Mouse (Mus musculus) hindbrain, embryonic 12.5 days (tissue): ENCODE measurements around the gene Atp6v0a4. TPM values are rescaled to one million over a fixed set of nuclear protein-coding genes. Genes with fewer than 3 reads are reported as not detected.
A peak's percentile ranks its signal among the peaks of the same experiment; 100 is the strongest.

Source experiments
- ATAC-seq: fragments of 200-750 bp; cut with Nextera tagmentation; 2 replicates; pipeline ENCODE4 v1.8.0; 2017; ENCODE audit warnings: moderate TSS enrichment; ENCODE audit not compliant: low FRiP score
- H3K27ac ChIP-seq: fragments of 300-500 bp; sonication (generic); 2 replicates; pipeline ENCODE4 v1.5.1; 2016; ENCODE audit warnings: mild to moderate bottlenecking
- H3K27me3 ChIP-seq: fragments of 300-500 bp; sonication (generic); 2 replicates; pipeline ENCODE4 v1.6.1; 2016; ENCODE audit warnings: mild to moderate bottlenecking
- H3K36me3 ChIP-seq: fragments of 300-500 bp; sonication (generic); 2 replicates; pipeline ENCODE4 v1.6.1; 2016; ENCODE audit warnings: mild to moderate bottlenecking
- H3K4me1 ChIP-seq: fragments of 300-500 bp; sonication (generic); 2 replicates; pipeline ENCODE4 v1.6.1; 2016
- H3K4me2 ChIP-seq: fragments of 300-500 bp; sonication (generic); replicated peaks from 2 replicates; pipeline ENCODE4 v1.6.1; 2016; ENCODE audit warnings: mild to moderate bottlenecking
- H3K4me3 ChIP-seq: fragments of 300-500 bp; sonication (generic); 2 replicates; pipeline ENCODE4 v1.5.1; 2016; ENCODE audit warnings: mild to moderate bottlenecking
- H3K9ac ChIP-seq: fragments of 300-500 bp; sonication (generic); 2 replicates; pipeline ENCODE4 v1.6.1; 2016; ENCODE audit warnings: mild to moderate bottlenecking, moderate library complexity
- H3K9me3 ChIP-seq: fragments of 300-500 bp; sonication (generic); replicated peaks from 2 replicates; pipeline ENCODE4 v1.6.1; 2016; ENCODE audit warnings: mild to moderate bottlenecking
- WGBS: fragments of 180-500 bp; shearing (Covaris S2); methylation state at CpG from one replicate; pipeline ENCODE4 v1.1.7; 2016; 5-methylcytosine and 5-hydroxymethylcytosine counted together
- polyA plus RNA-seq: library from polyadenylated mRNA; unstranded; fragments of >200 nt; fragmentation: Nextera tagmentation; extraction: Ambion mirVana; gene quantifications from 2 replicates; pipeline ENCODE4 v1.2.1, GENCODE M21; 2016

The Atp6v0a4 gene
- polyA plus RNA-seq, 1 experiment from 2014 or later: 0.10 TPM

DNA sequence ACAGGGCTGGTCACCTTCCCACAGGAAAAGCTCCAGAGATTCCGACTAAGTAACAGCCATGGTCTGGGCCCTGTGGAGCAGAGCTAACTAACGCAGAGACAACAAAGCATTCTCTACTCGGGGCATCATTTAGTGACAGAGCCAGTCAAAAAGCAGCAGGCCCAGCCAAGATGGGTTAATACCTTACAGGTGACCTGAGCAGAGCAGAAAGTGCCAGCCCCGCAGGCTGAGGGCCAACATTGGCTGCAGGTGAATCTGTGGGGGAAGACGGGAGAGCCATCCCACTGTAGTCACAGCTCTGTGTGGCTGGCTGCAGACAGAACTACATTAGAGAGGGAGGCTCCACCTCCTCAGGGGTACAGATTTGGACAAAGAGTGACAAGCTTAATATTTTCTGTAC lies 22.9 kb upstream of the Atp6v0a4 start:
- H3K27me3 ChIP-seq: no peaks in the 10 kb centered on the region
- H3K9ac ChIP-seq: no peak overlapping the region
- H3K9me3 ChIP-seq: no peaks in the 10 kb centered on the region
- peaks cover 65% of the 10 kb centered on the region for H3K36me3 ChIP-seq
- 0 out of 2 replicates have a peak overlapping the region, but pooled peaks have one; percentile 35 for H3K27ac ChIP-seq
- ATAC-seq: no peak
- H3K4me3 ChIP-seq: no peak overlapping the region
- 83% methylated on average over 5 of the region's 5 CpGs for WGBS
- H3K4me1 ChIP-seq: peaks cover 3% of the 10 kb centered on the region; the same call in 1 of the 2 replicates
- no peak overlapping the region for H3K4me2 ChIP-seq

DNA sequence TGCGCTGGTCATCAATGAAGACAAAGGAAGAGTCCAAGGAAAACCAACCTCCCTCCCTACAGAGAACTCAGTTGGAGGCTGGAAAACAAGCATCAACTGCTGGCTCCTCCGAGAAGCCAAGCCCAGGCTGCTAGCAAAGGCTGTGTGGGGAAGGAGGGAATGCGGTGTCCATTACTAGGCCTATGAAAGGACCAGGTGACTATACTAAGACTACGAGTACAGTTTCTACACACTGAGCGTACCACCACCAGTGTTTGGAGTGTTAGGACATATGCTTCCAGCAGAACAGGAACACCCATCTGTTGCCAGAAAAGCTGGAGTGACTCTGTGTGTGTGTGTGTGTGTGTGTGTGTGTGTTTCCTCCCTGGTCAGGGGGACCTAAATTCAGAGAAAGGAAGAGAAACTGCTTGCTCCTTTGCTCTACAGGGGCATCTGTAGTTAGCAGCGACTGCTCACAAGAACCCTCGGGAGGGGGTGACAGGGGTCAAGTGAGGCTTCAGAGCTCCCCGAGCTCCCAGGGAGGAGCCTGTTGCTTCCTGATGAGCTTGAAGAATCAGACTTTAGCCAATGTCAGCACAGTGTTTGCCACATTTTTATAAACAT lies 21.2 kb upstream of the Atp6v0a4 start:
- Histone ChIP-seq H3K4me2 (no peak overlapping the region), H3K27ac (peak overlapping the region; percentile 60), H3K36me3 (peaks cover 73% of the 10 kb centered on the region), H3K9me3 (no peaks in the 10 kb centered on the region), H3K4me3 (no peak overlapping the region), H3K9ac (no peak overlapping the region), H3K27me3 (no peaks in the 10 kb centered on the region), H3K4me1 (peaks cover 3% of the 10 kb centered on the region; the same call in 1 of the 2 replicates)
- no peak for ATAC-seq
- WGBS: 58% methylated on average over 8 of the region's 8 CpGs

DNA sequence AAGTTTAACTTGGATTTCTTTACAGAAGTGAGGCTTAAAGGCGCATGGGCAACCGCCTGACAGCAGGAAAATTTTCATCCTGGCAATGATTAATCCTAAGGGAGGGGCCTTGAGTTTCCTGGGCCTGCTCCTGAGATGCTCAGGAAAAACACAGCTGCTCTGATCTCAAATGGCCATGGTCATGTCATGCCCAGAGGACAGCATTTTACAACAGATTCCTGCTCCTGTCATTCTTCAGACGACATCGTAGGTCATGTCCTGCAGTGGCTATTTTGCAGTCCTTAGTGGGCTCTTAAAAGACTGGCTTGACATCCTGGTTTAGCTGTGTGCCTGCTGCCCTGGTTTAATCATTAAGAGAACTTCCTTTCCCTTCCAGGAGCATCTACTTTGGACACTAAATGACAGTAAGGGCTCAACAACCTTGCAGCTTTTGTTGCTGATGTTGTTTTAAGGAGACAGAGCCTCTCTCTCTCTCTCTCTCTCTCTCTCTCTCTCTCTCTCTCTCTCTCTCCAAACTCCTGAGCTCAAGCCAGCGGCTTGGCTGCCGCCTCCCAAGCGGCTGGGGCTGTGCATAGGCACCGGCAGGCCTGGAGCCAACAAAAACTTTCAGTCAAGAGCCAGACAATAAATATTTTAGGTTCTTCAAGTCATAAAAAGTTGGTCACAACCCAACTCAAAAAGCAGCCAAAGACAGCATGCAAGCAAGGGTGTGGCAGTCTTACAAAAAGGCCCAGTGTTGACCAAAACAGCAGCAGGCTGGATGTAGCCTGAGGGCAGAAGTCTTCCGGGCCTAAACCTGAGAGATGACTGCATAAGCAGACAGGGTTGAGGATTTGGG lies 20.0 kb upstream of the Atp6v0a4 start:
- peaks cover 72% of the 10 kb centered on the region for H3K36me3 ChIP-seq

DNA sequence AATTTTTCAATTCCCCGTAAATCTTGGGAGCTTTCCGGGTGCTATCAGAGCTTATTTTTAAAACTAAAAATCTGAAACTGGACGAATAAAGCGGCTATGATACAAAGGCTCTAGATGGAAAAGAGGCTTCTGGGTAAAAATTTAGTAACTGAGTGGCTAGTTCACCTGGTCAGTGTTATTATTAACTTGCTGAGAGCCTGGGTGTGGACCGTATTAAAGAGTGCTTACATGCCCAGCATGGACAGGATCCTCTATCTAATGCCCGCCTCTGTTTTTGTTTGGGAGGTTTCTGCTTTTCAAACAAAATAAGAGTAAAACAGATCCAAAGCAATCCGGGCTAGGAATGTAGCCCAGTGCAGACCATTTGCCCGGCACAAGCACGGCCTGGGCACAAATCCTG lies 16.0 kb upstream of the Atp6v0a4 start:
- H3K4me3 ChIP-seq: no peak overlapping the region
- no peaks in the 10 kb centered on the region for H3K4me1 ChIP-seq
- ATAC-seq: no peak
- no peaks in the 10 kb centered on the region for H3K9me3 ChIP-seq
- no peak overlapping the region for H3K9ac ChIP-seq
- H3K27ac ChIP-seq: no peak overlapping the region
- H3K4me2 ChIP-seq: no peak overlapping the region
- no peaks in the 10 kb centered on the region for H3K27me3 ChIP-seq
- peaks cover 69% of the 10 kb centered on the region for H3K36me3 ChIP-seq
- WGBS: 89% methylated on average over 9 of the region's 9 CpGs

More for the DNA sequence above, 20.0 kb upstream of the Atp6v0a4 start:
- Histone ChIP-seq H3K9ac (no peak overlapping the region), H3K27ac (no peak overlapping the region), H3K27me3 (no peaks in the 10 kb centered on the region), H3K9me3 (no peaks in the 10 kb centered on the region), H3K4me3 (no peak overlapping the region), H3K4me1 (peaks cover 3% of the 10 kb centered on the region; the same call in 1 of the 2 replicates), H3K4me2 (no peak overlapping the region)
- 65% methylated on average over 9 of the region's 9 CpGs for WGBS
- ATAC-seq: no peak

DNA sequence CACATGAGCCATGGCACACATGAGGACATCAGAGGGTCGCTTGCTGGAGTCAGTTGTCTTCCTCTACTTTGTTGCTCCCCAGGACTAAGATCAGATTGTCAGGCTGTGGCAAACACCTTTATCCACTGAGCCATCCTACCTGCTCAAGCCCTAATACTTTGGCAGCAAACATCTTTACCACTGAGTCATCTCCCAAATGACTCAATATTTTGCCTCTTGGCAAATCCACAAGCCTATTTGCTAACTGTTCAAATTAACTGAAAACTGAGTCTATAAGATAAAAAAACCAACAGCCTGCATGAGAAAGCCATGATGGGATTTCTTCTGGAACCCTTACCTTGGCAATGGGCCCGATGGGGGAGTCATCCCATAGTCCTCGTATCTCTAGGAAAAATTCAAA lies 14.7 kb upstream of the Atp6v0a4 start:
- no peaks in the 10 kb centered on the region for H3K4me1 ChIP-seq
- H3K9me3 ChIP-seq: no peaks in the 10 kb centered on the region
- ATAC-seq: no peak
- WGBS: 93% methylated on average over 3 of the region's 3 CpGs
- H3K9ac ChIP-seq: no peak overlapping the region
- H3K36me3 ChIP-seq: peaks cover 67% of the 10 kb centered on the region
- no peak overlapping the region for H3K27ac ChIP-seq
- no peak overlapping the region for H3K4me2 ChIP-seq
- no peak overlapping the region for H3K4me3 ChIP-seq
- H3K27me3 ChIP-seq: no peaks in the 10 kb centered on the region

DNA sequence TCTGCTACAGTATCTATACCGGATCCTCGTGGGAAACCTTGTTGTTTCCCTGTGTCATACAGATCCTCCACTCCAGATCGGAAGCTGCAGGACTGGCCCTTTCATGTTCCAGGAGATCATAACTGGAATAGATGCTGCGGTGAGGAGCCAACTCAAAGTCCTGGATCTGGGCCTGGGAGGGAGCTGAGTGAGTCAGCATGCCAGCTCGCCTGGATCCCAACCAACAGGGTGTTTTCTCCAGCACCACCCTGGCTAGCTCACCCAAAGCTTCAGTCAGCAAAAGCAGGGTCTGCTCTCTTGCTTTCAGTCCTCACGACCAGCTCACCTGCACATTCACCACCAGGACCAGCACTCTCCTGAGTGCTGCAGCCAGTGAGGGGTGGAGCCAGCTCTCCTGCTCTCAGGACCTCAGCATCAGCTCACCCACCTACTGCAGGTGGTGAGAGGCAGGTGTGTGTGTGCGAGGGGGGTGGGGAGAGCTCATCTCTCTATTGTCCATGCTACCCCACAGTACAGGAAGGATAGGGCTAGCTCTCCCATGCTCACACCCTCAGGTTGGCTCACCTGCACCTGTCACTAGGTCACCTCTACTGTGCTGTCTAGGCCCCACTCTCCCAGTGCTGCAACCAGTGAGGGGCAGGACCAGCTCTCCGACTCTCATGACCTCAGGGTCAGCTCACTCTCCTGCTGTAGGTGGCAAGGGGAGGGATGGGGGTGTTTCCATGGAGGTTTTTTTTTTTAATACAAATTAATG lies 10.6 kb upstream of the Atp6v0a4 start:
- peaks cover 64% of the 10 kb centered on the region for H3K36me3 ChIP-seq
- no peaks in the 10 kb centered on the region for H3K4me1 ChIP-seq
- H3K9ac ChIP-seq: no peak overlapping the region
- no peaks in the 10 kb centered on the region for H3K27me3 ChIP-seq
- ATAC-seq: no peak
- no peak overlapping the region for H3K4me3 ChIP-seq
- WGBS: 90% methylated on average over 8 of the region's 8 CpGs
- no peak overlapping the region for H3K27ac ChIP-seq
- H3K9me3 ChIP-seq: no peaks in the 10 kb centered on the region
- no peak overlapping the region for H3K4me2 ChIP-seq

DNA sequence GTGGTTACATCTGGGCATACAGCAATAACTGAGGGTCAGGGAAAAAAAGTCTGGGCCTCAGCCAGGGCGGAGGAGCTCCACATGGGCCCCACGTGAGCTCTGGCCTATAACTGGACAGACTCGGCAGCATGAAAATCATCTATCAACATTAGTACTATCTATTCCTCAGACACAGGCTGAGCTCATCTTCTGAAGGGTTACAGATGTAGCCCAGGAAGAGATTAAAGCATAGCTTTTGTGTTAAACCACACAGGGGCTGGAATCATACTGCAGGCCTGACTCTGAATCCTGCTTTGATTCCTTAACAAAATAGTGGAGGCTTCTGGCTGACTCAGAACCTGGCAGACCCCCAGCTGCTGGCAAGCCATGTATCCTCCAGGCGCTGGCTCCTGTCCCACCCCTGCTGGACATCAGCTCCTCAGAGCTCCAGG lies 7.4 kb upstream of the Atp6v0a4 start:
- Histone ChIP-seq H3K4me2 (no peak overlapping the region), H3K4me3 (no peak overlapping the region), H3K27me3 (no peaks in the 10 kb centered on the region), H3K27ac (no peak overlapping the region), H3K36me3 (peaks cover 64% of the 10 kb centered on the region), H3K9ac (no peak overlapping the region), H3K4me1 (no peaks in the 10 kb centered on the region), H3K9me3 (no peaks in the 10 kb centered on the region)
- no peak for ATAC-seq
- WGBS: 81% methylated on average over 4 of the region's 4 CpGs

DNA sequence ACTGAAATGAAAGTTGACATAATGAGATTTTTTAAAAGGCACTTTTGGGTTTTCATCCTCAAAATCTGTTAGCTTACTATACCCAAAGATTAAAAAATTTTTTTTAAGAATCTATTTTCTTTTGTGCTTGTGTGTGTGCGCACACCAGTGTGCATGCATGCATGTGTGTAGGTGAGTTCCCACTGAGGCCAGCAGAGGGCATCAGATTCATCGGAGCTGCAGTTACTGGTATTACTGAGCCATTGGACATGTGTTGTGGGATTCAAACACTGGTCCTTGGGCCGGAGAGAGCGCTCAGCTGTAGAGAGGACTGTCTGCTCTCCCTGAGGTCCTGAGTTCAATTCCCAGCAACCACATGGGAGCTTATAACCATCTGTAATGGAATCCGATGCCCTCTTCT lies 5.5 kb upstream of the Atp6v0a4 start:
- 98% methylated on average over 5 of the region's 5 CpGs for WGBS
- Histone ChIP-seq H3K4me3 (no peak overlapping the region), H3K4me2 (no peak overlapping the region), H3K9ac (no peak overlapping the region), H3K27me3 (no peaks in the 10 kb centered on the region), H3K9me3 (no peaks in the 10 kb centered on the region), H3K36me3 (peaks cover 59% of the 10 kb centered on the region), H3K27ac (no peak overlapping the region), H3K4me1 (no peaks in the 10 kb centered on the region)
- no peak for ATAC-seq

DNA sequence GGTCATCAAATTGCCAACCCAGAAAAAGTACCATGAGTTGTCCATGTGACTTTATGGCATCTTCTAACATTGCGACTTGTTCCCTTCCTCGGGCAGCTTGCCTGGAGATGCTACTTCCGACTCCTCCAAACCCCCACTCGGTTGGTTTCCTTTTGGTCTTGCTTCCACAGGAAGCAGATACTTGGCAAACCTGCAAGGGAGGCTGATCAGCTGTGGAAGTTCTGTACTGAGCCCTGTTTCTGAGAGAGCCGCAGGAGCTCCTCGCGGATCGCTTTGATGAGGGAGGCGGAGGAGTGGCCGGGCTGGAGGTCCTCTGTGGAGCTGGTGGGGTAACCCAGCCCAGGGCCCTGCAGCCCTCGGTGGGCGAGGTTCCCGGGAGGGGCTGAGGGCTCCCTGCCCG lies 3.7 kb upstream of the Atp6v0a4 start:
- no peak overlapping the region for H3K9ac ChIP-seq
- WGBS: 94% methylated on average over 14 of the region's 14 CpGs
- no peaks in the 10 kb centered on the region for H3K4me1 ChIP-seq
- H3K4me3 ChIP-seq: no peak overlapping the region
- peaks cover 56% of the 10 kb centered on the region for H3K36me3 ChIP-seq
- ATAC-seq: no peak
- H3K9me3 ChIP-seq: no peaks in the 10 kb centered on the region
- no peak overlapping the region for H3K4me2 ChIP-seq
- no peak overlapping the region for H3K27ac ChIP-seq
- no peaks in the 10 kb centered on the region for H3K27me3 ChIP-seq

DNA sequence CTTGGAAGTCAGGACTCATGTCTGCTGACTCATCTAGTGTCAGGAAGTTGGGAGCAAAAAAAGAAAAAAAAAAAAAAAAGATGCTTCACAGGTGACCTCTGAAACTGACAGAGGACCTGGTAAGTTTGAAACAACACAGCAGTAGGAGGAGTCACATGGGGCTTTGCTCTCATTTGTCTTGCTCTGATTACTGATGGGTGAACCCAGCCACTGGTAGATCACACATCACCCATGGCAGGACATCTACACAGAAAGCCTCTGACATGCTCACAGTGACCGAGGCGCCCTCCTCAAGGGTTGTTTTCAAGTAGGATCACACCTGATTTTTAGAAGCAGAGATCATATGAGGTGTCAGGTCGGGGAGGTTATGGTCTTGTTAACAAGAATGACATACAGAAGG lies 1.1 kb upstream of the Atp6v0a4 start:
- Histone ChIP-seq H3K36me3 (peaks cover 43% of the 10 kb centered on the region), H3K4me2 (no peak overlapping the region), H3K9me3 (no peaks in the 10 kb centered on the region), H3K27ac (no peak overlapping the region), H3K4me3 (no peak overlapping the region), H3K9ac (no peak overlapping the region), H3K27me3 (no peaks in the 10 kb centered on the region), H3K4me1 (peaks cover 3% of the 10 kb centered on the region; the same call in 1 of the 2 replicates)
- no peak for ATAC-seq
- whole genome bisulfite sequencing: 99% methylated on average over 3 of the region's 3 CpGs

DNA sequence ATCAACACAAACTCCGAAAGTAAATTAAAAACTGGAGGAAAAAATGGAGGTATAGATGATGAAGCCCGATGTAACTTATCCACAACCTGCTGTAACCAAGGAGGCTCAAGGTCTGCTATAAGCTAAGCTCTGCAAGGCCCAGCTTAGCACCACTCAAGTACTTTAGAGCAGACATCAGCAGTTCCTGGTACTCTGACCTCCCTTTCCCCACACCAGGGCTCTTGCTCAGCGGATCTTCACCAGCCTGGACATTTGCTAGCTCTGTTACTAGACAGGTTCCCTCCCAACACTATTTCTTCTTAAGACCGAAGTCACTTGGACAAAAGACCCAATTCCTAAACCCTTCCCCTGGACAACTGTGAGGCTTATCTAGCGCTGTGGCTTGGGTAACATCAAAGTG lies 496 bp upstream of the Atp6v0a4 start:
- no peaks in the 10 kb centered on the region for H3K9me3 ChIP-seq
- H3K27ac ChIP-seq: no peak overlapping the region
- H3K4me1 ChIP-seq: peaks cover 3% of the 10 kb centered on the region; the same call in 1 of the 2 replicates
- no peak overlapping the region for H3K9ac ChIP-seq
- H3K36me3 ChIP-seq: peaks cover 37% of the 10 kb centered on the region
- ATAC-seq: no peak
- H3K27me3 ChIP-seq: no peaks in the 10 kb centered on the region
- no peak overlapping the region for H3K4me3 ChIP-seq
- H3K4me2 ChIP-seq: no peak overlapping the region
- WGBS: 93% methylated on average over 5 of the region's 5 CpGs

DNA sequence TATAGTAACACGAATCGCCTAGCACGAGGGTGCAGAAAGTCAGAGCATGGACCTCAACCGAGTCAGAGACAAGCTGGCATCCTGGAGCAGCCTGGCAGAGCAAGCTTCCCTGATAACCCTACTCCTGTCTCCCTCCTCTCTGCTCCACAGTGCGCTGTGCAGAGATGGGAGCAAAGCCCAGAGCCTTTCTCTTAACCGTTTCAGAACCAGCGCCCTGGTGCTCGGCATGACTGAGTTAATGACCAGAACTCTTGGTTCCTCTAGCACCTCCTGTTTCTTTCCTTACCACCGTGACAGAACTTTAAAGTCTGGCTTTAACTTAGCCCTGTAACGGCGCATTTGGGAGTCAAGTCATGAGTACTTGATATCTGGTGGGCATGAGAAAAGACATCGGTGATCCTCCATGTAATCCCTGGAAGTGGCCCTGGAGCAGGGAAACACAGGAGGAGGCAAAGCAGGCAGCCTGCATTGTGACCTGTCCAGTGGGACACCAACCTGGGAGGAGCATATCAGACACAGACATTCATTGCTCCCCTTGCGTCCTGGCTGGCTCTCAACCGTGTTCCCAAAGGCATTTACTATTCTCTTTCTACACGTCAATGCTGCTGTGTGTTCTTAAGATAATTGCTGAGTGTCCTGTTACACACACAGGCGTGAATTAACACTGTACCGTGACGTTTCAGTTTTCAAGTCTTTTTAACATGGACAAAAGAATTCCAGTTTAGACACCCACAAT lies 747 bp downstream of the Atp6v0a4 start:
- no peaks in the 10 kb centered on the region for H3K9me3 ChIP-seq
- peaks cover 33% of the 10 kb centered on the region for H3K36me3 ChIP-seq
- no peak for ATAC-seq
- H3K27me3 ChIP-seq: no peaks in the 10 kb centered on the region
- WGBS: 82% methylated on average over 18 of the region's 18 CpGs
- peaks cover 3% of the 10 kb centered on the region; the same call in 1 of the 2 replicates for H3K4me1 ChIP-seq
- H3K4me3 ChIP-seq: no peak overlapping the region
- no peak overlapping the region for H3K9ac ChIP-seq
- H3K27ac ChIP-seq: no peak overlapping the region
- H3K4me2 ChIP-seq: no peak overlapping the region
